Mouse (Mus musculus) neural tube, embryonic 15.5 days (tissue): ENCODE results near the gene Dennd1b. TPM values are rescaled to one million over a fixed set of nuclear protein-coding genes. Genes with fewer than 3 reads are reported as not detected.

ENCODE experiments used
- ATAC-seq: fragments of 200-750 bp; cut with Nextera tagmentation; 2 replicates; pipeline ENCODE4 v1.8.0; 2017; ENCODE audit warnings: mild to moderate bottlenecking, moderate TSS enrichment, moderate library complexity; ENCODE audit not compliant: low FRiP score
- H3K27ac ChIP-seq: fragments of 300-500 bp; sonication (generic); replicated peaks from 2 replicates; pipeline ENCODE4 v1.5.1; 2015; ENCODE audit warnings: mild to moderate bottlenecking, inconsistent platforms
- H3K27me3 ChIP-seq: fragments of 300-500 bp; sonication (generic); replicated peaks from 2 replicates; pipeline ENCODE4 v1.6.1; 2015; ENCODE audit warnings: inconsistent platforms
- H3K36me3 ChIP-seq: fragments of 300-500 bp; sonication (generic); 2 replicates; pipeline ENCODE4 v1.6.1; 2015; ENCODE audit warnings: inconsistent platforms
- H3K4me1 ChIP-seq: fragments of 300-500 bp; sonication (generic); 2 replicates; pipeline ENCODE4 v1.6.1; 2015; ENCODE audit warnings: inconsistent platforms
- H3K4me2 ChIP-seq: fragments of 300-500 bp; sonication (generic); 2 replicates; pipeline ENCODE4 v1.6.1; 2015; ENCODE audit warnings: inconsistent platforms, mild to moderate bottlenecking, moderate library complexity
- H3K4me3 ChIP-seq: fragments of 300-500 bp; sonication (generic); replicated peaks from 2 replicates; pipeline ENCODE4 v1.5.1; 2015; ENCODE audit warnings: mild to moderate bottlenecking, inconsistent platforms
- H3K9ac ChIP-seq: fragments of 300-500 bp; sonication (generic); replicated peaks from 2 replicates; pipeline ENCODE4 v1.6.1; 2015; ENCODE audit warnings: mild to moderate bottlenecking, inconsistent platforms
- H3K9me3 ChIP-seq: fragments of 300-500 bp; sonication (generic); replicated peaks from 2 replicates; pipeline ENCODE4 v1.6.1; 2016; ENCODE audit warnings: inconsistent platforms
- WGBS: fragments of 180-500 bp; shearing (Covaris S2); methylation state at CpG from one replicate; pipeline ENCODE4 v1.1.7; 2015; ENCODE audit warnings: mixed read lengths; 5-methylcytosine and 5-hydroxymethylcytosine counted together
- polyA plus RNA-seq: library from polyadenylated mRNA; unstranded; fragments of >200 nt; fragmentation: Nextera tagmentation; extraction: Ambion mirVana; gene quantifications from 2 replicates; pipeline ENCODE4 v1.2.1, GENCODE M21; 2015

Dennd1b gene
- polyA plus RNA-seq, 1 experiment from 2014 or later = 9.1 TPM

- no peak overlapping the region for H3K27ac ChIP-seq
- H3K9me3 ChIP-seq = no peaks in the 10 kb centered on the region
- ATAC-seq = no peak
- 90% methylated on average over 6 of the region's 6 CpGs for WGBS
- no peaks in the 10 kb centered on the region for H3K36me3 ChIP-seq
- H3K4me3 ChIP-seq = no peak overlapping the region
- no peak overlapping the region for H3K4me2 ChIP-seq
- H3K27me3 ChIP-seq = no peaks in the 10 kb centered on the region
- no peak overlapping the region for H3K9ac ChIP-seq
- H3K4me1 ChIP-seq = no peaks in the 10 kb centered on the region
Measured at GRCm38 (mm10) chr1:139096369-139096768, 133.1 kb downstream of the Dennd1b start.

GRCm38 (mm10) chr1:139098088-139098487, 134.9 kb downstream of the Dennd1b start:
- ATAC-seq = no peak
- peaks cover 2% of the 10 kb centered on the region; the same call in 1 of the 2 replicates for H3K4me1 ChIP-seq
- H3K27ac ChIP-seq = no peak overlapping the region
- no peaks in the 10 kb centered on the region for H3K27me3 ChIP-seq
- H3K9ac ChIP-seq = no peak overlapping the region
- no peak overlapping the region for H3K4me2 ChIP-seq
- WGBS = 93% methylated on average over 4 of the region's 4 CpGs
- no peaks in the 10 kb centered on the region for H3K9me3 ChIP-seq
- H3K4me3 ChIP-seq = no peak overlapping the region
- no peaks in the 10 kb centered on the region for H3K36me3 ChIP-seq

GRCm38 (mm10) chr1:139101725-139102124, 138.5 kb downstream of the Dennd1b start:
- H3K4me2 ChIP-seq = no peak overlapping the region
- H3K27me3 ChIP-seq = no peaks in the 10 kb centered on the region
- WGBS = 54% methylated on average over 9 of the region's 9 CpGs
- H3K4me3 ChIP-seq = no peak overlapping the region
- peak overlapping the region; percentile 64; the same call in 1 of the 2 replicates for H3K27ac ChIP-seq
- H3K9me3 ChIP-seq = no peaks in the 10 kb centered on the region
- no peak overlapping the region for H3K9ac ChIP-seq
- peak; percentile 79 for ATAC-seq
- H3K4me1 ChIP-seq = peaks cover 2% of the 10 kb centered on the region; the same call in 1 of the 2 replicates
- H3K36me3 ChIP-seq = peaks cover 11% of the 10 kb centered on the region

GRCm38 (mm10) chr1:139108251-139108650, 145.0 kb downstream of the Dennd1b start:
- Histone ChIP-seq H3K27ac (no peak overlapping the region), H3K4me1 (no peaks in the 10 kb centered on the region), H3K36me3 (peaks cover 16% of the 10 kb centered on the region), H3K9ac (no peak overlapping the region), H3K4me3 (no peak overlapping the region), H3K4me2 (no peak overlapping the region), H3K27me3 (no peaks in the 10 kb centered on the region), H3K9me3 (no peaks in the 10 kb centered on the region)
- ATAC-seq = no peak
- WGBS = 91% methylated on average over 2 of the region's 2 CpGs

- no peaks in the 10 kb centered on the region for H3K4me1 ChIP-seq
- WGBS = 95% methylated on average over 8 of the region's 8 CpGs
- H3K27me3 ChIP-seq = no peaks in the 10 kb centered on the region
- ATAC-seq = no peak
- H3K27ac ChIP-seq = no peak overlapping the region
- no peak overlapping the region for H3K9ac ChIP-seq
- H3K4me2 ChIP-seq = no peak overlapping the region
- no peaks in the 10 kb centered on the region for H3K9me3 ChIP-seq
- peaks cover 3% of the 10 kb centered on the region; the same call in 1 of the 2 replicates for H3K36me3 ChIP-seq
- H3K4me3 ChIP-seq = no peak overlapping the region
Measured at GRCm38 (mm10) chr1:139122626-139123025, 159.4 kb downstream of the Dennd1b start.

GRCm38 (mm10) chr1:139139644-139140043, 176.4 kb downstream of the Dennd1b start:
- H3K9me3 ChIP-seq = no peaks in the 10 kb centered on the region
- no peak overlapping the region for H3K4me3 ChIP-seq
- WGBS = 63% methylated on average over 1 of the region's 1 CpGs
- H3K36me3 ChIP-seq = peaks cover 5% of the 10 kb centered on the region
- ATAC-seq = no peak
- H3K27me3 ChIP-seq = no peaks in the 10 kb centered on the region
- no peak overlapping the region for H3K9ac ChIP-seq
- no peak overlapping the region for H3K27ac ChIP-seq
- H3K4me1 ChIP-seq = no peaks in the 10 kb centered on the region
- no peak overlapping the region for H3K4me2 ChIP-seq

- no peak overlapping the region for H3K9ac ChIP-seq
- ATAC-seq = no peak
- WGBS = 97% methylated on average over 1 of the region's 2 CpGs
- H3K27ac ChIP-seq = no peak overlapping the region
- H3K4me2 ChIP-seq = no peak overlapping the region
- no peak overlapping the region for H3K4me3 ChIP-seq
- no peaks in the 10 kb centered on the region for H3K27me3 ChIP-seq
- peaks cover 8% of the 10 kb centered on the region for H3K36me3 ChIP-seq
- no peaks in the 10 kb centered on the region for H3K9me3 ChIP-seq
- no peaks in the 10 kb centered on the region for H3K4me1 ChIP-seq
Measured at GRCm38 (mm10) chr1:139145516-139145915, 182.3 kb downstream of the Dennd1b start.

- 88% methylated on average over 3 of the region's 3 CpGs for WGBS
- Histone ChIP-seq H3K4me3 (no peak overlapping the region), H3K36me3 (peaks cover 8% of the 10 kb centered on the region), H3K9ac (no peak overlapping the region), H3K27me3 (no peaks in the 10 kb centered on the region), H3K27ac (no peak overlapping the region), H3K9me3 (no peaks in the 10 kb centered on the region), H3K4me2 (no peak overlapping the region), H3K4me1 (no peaks in the 10 kb centered on the region)
- ATAC-seq = no peak
Measured at GRCm38 (mm10) chr1:139146306-139146705, 183.1 kb downstream of the Dennd1b start.

GRCm38 (mm10) chr1:139153006-139153405, 189.8 kb downstream of the Dennd1b start:
- ATAC-seq = no peak
- 28% methylated on average over 2 of the region's 2 CpGs for WGBS
- H3K27me3 ChIP-seq = no peaks in the 10 kb centered on the region
- H3K36me3 ChIP-seq = no peaks in the 10 kb centered on the region
- H3K9me3 ChIP-seq = no peaks in the 10 kb centered on the region
- H3K27ac ChIP-seq = no peak overlapping the region
- H3K4me2 ChIP-seq = no peak overlapping the region
- no peak overlapping the region for H3K4me3 ChIP-seq
- no peaks in the 10 kb centered on the region for H3K4me1 ChIP-seq
- no peak overlapping the region for H3K9ac ChIP-seq

GRCm38 (mm10) chr1:139153493-139153892, 190.3 kb downstream of the Dennd1b start:
- H3K27ac ChIP-seq = no peak overlapping the region
- H3K9me3 ChIP-seq = no peaks in the 10 kb centered on the region
- no peak for ATAC-seq
- H3K36me3 ChIP-seq = no peaks in the 10 kb centered on the region
- H3K27me3 ChIP-seq = no peaks in the 10 kb centered on the region
- H3K4me1 ChIP-seq = no peaks in the 10 kb centered on the region
- no peak overlapping the region for H3K9ac ChIP-seq
- no peak overlapping the region for H3K4me3 ChIP-seq
- no peak overlapping the region for H3K4me2 ChIP-seq
- WGBS = 27% methylated on average over 6 of the region's 6 CpGs

GRCm38 (mm10) chr1:139156397-139156796, 193.2 kb downstream of the Dennd1b start:
- Histone ChIP-seq H3K4me3 (no peak overlapping the region), H3K27me3 (no peaks in the 10 kb centered on the region), H3K9me3 (no peaks in the 10 kb centered on the region), H3K36me3 (no peaks in the 10 kb centered on the region), H3K9ac (no peak overlapping the region), H3K4me2 (no peak overlapping the region), H3K4me1 (no peaks in the 10 kb centered on the region), H3K27ac (no peak overlapping the region)
- 20% methylated on average over 3 of the region's 3 CpGs for WGBS
- ATAC-seq = no peak

GRCm38 (mm10) chr1:139161619-139162018, 198.4 kb downstream of the Dennd1b start:
- Histone ChIP-seq H3K4me2 (no peak overlapping the region), H3K4me3 (no peak overlapping the region), H3K9me3 (no peaks in the 10 kb centered on the region), H3K36me3 (no peaks in the 10 kb centered on the region), H3K4me1 (no peaks in the 10 kb centered on the region), H3K9ac (no peak overlapping the region), H3K27ac (no peak overlapping the region), H3K27me3 (no peaks in the 10 kb centered on the region)
- WGBS = 53% methylated on average over 3 of the region's 3 CpGs
- no peak for ATAC-seq

- H3K27ac ChIP-seq = no peak overlapping the region
- H3K36me3 ChIP-seq = no peaks in the 10 kb centered on the region
- H3K4me1 ChIP-seq = no peaks in the 10 kb centered on the region
- 0 out of 2 replicates have a peak, but pooled peaks have one; percentile 31 for ATAC-seq
- no peak overlapping the region for H3K4me2 ChIP-seq
- no peak overlapping the region for H3K9ac ChIP-seq
- no peaks in the 10 kb centered on the region for H3K9me3 ChIP-seq
- 46% methylated on average over 5 of the region's 5 CpGs for WGBS
- H3K4me3 ChIP-seq = no peak overlapping the region
- no peaks in the 10 kb centered on the region for H3K27me3 ChIP-seq
Measured at GRCm38 (mm10) chr1:139162814-139163213, 199.6 kb downstream of the Dennd1b start.
